Mouse (Mus musculus) forebrain, embryonic 12.5 days (tissue): ENCODE measurements around the gene Becn1. TPM values are rescaled to one million over a fixed set of nuclear protein-coding genes. Genes with fewer than 3 reads are reported as not detected.
"Not testable (repeated sequence)": the region's sequence is repeated elsewhere in the genome, so short reads cannot be mapped to it uniquely, and the experiment has no call there.

Experiments used
- ATAC-seq: fragments of 200-750 bp; cut with Nextera tagmentation; 2 replicates; pipeline ENCODE4 v1.8.0; 2017; ENCODE audit warnings: moderate TSS enrichment; ENCODE audit not compliant: low FRiP score
- H3K27ac ChIP-seq: fragments of 300-500 bp; sonication (generic); 2 replicates; pipeline ENCODE4 v1.5.1; 2016; ENCODE audit warnings: mild to moderate bottlenecking
- H3K27me3 ChIP-seq: fragments of 300-500 bp; sonication (generic); 2 replicates; pipeline ENCODE4 v1.6.1; 2016; ENCODE audit warnings: mild to moderate bottlenecking
- H3K36me3 ChIP-seq: fragments of 300-500 bp; sonication (generic); replicated peaks from 2 replicates; pipeline ENCODE4 v1.6.1; 2016; ENCODE audit warnings: mild to moderate bottlenecking
- H3K4me1 ChIP-seq: fragments of 300-500 bp; sonication (generic); 2 replicates; pipeline ENCODE4 v1.6.1; 2016
- H3K4me2 ChIP-seq: fragments of 300-500 bp; sonication (generic); 2 replicates; pipeline ENCODE4 v1.6.1; 2016; ENCODE audit warnings: mild to moderate bottlenecking, moderate library complexity
- H3K4me3 ChIP-seq: fragments of 300-500 bp; sonication (generic); replicated peaks from 2 replicates; pipeline ENCODE4 v1.5.1; 2016; ENCODE audit warnings: mild to moderate bottlenecking
- H3K9ac ChIP-seq: fragments of 300-500 bp; sonication (generic); 2 replicates; pipeline ENCODE4 v1.6.1; 2016; ENCODE audit warnings: mild to moderate bottlenecking
- H3K9me3 ChIP-seq: fragments of 300-500 bp; sonication (generic); 2 replicates; pipeline ENCODE4 v1.6.1; 2016
- WGBS: fragments of 180-500 bp; shearing (Covaris S2); methylation state at CpG from one replicate; pipeline ENCODE4 v1.1.7; 2016; 5-methylcytosine and 5-hydroxymethylcytosine counted together
- polyA plus RNA-seq: library from polyadenylated mRNA; unstranded; fragments of >200 nt; fragmentation: Nextera tagmentation; extraction: Ambion mirVana; gene quantifications from 2 replicates; pipeline ENCODE4 v1.2.1, GENCODE M21; 2016

Gene Becn1
- polyA plus RNA-seq, 1 experiment from 2014 or later: 169 TPM

GRCm38 (mm10) chr11:101330371-101330924 lies 28.4 kb upstream of the Becn1 start, which contains the start of gene Aoc3:
Gene Aoc3 (plus strand): TSS chr11:101330605.
- no peak for ATAC-seq
- Histone ChIP-seq H3K27me3 (no peaks in the 10 kb centered on the region), H3K27ac (no peak within 1 kb of the TSS), H3K9me3 (no peaks in the 10 kb centered on the region), H3K9ac (no peak within 1 kb of the TSS), H3K4me2 (no peak within 1 kb of the TSS), H3K4me3 (no peak within 1 kb of the TSS), H3K4me1 (peaks cover 9% of the 10 kb centered on the region), H3K36me3 (peaks cover 10% of the 10 kb centered on the region)
- 74% methylated on average over 7 of the region's 7 CpGs for WGBS

GRCm38 (mm10) chr11:101328941-101329635 lies 27.0 kb upstream of the Becn1 start:
- no peak for ATAC-seq
- H3K36me3 ChIP-seq: peaks cover 23% of the 10 kb centered on the region
- H3K4me1 ChIP-seq: peaks cover 3% of the 10 kb centered on the region
- no peak overlapping the region for H3K4me2 ChIP-seq
- WGBS: 86% methylated on average over 6 of the region's 6 CpGs
- H3K27ac ChIP-seq: no peak overlapping the region
- H3K9ac ChIP-seq: no peak overlapping the region; the same call in 1 of the 2 replicates
- H3K9me3 ChIP-seq: no peaks in the 10 kb centered on the region
- H3K4me3 ChIP-seq: no peak overlapping the region
- H3K27me3 ChIP-seq: no peaks in the 10 kb centered on the region

- no peak overlapping the region for H3K27ac ChIP-seq
- no peaks in the 10 kb centered on the region for H3K27me3 ChIP-seq
- WGBS: 51% methylated on average over 3 of the region's 3 CpGs
- no peaks in the 10 kb centered on the region for H3K9me3 ChIP-seq
- H3K4me2 ChIP-seq: no peak overlapping the region
- no peak for ATAC-seq
- no peak overlapping the region for H3K4me3 ChIP-seq
- H3K36me3 ChIP-seq: peaks cover 41% of the 10 kb centered on the region
- H3K4me1 ChIP-seq: no peaks in the 10 kb centered on the region
- H3K9ac ChIP-seq: no peak overlapping the region
Measured at GRCm38 (mm10) chr11:101327311-101327710, 25.2 kb upstream of the Becn1 start.

GRCm38 (mm10) chr11:101326147-101326546 lies 24.1 kb upstream of the Becn1 start:
- WGBS: 88% methylated on average over 11 of the region's 11 CpGs
- Histone ChIP-seq H3K9ac (no peak overlapping the region), H3K4me2 (no peak overlapping the region), H3K27me3 (no peaks in the 10 kb centered on the region), H3K36me3 (peaks cover 53% of the 10 kb centered on the region), H3K4me1 (no peaks in the 10 kb centered on the region), H3K4me3 (no peak overlapping the region), H3K9me3 (no peaks in the 10 kb centered on the region), H3K27ac (no peak overlapping the region)
- ATAC-seq: no peak

GRCm38 (mm10) chr11:101325201-101325600 lies 23.1 kb upstream of the Becn1 start:
- ATAC-seq: 0 out of 2 replicates have a peak, but pooled peaks have one; percentile 14
- not testable (repeated sequence) for H3K27ac ChIP-seq, H3K4me3 ChIP-seq, H3K4me1 ChIP-seq, H3K4me2 ChIP-seq, H3K9ac ChIP-seq, H3K9me3 ChIP-seq, H3K27me3 ChIP-seq
- H3K36me3 ChIP-seq: peaks cover 62% of the 10 kb centered on the region
- 93% methylated on average over 11 of the region's 11 CpGs for WGBS

GRCm38 (mm10) chr11:101324763-101325162 lies 22.7 kb upstream of the Becn1 start, which contains the start of gene Aoc2:
Gene Aoc2 (plus strand): TSS chr11:101325063.
- Histone ChIP-seq H3K36me3 (peaks cover 67% of the 10 kb centered on the region), H3K4me3 (no peak within 1 kb of the TSS), H3K4me2 (no peak within 1 kb of the TSS), H3K27me3 (no peaks in the 10 kb centered on the region), H3K4me1 (no peaks in the 10 kb centered on the region), H3K9me3 (no peaks in the 10 kb centered on the region), H3K9ac (no peak within 1 kb of the TSS), H3K27ac (no peak within 1 kb of the TSS)
- no peak for ATAC-seq
- 95% methylated on average over 5 of the region's 5 CpGs for WGBS

GRCm38 (mm10) chr11:101323609-101324008 lies 21.5 kb upstream of the Becn1 start:
- 14% methylated on average over 4 of the region's 4 CpGs for WGBS
- Histone ChIP-seq H3K4me1 (no peaks in the 10 kb centered on the region), H3K9me3 (no peaks in the 10 kb centered on the region), H3K27me3 (no peaks in the 10 kb centered on the region), H3K27ac (no peak overlapping the region), H3K4me3 (no peak overlapping the region), H3K36me3 (peaks cover 78% of the 10 kb centered on the region), H3K4me2 (no peak overlapping the region), H3K9ac (no peak overlapping the region)
- no peak for ATAC-seq

- H3K27me3 ChIP-seq: 0 out of 2 replicates have a peak, but pooled peaks cover 6% of the 10 kb centered on the region
- H3K27ac ChIP-seq: peak overlapping the region; percentile 54
- 0% methylated on average over 17 of the region's 17 CpGs for WGBS
- peak overlapping the region; percentile 99 for H3K4me2 ChIP-seq
- H3K4me1 ChIP-seq: peaks cover 18% of the 10 kb centered on the region
- peak; percentile 55 for ATAC-seq
- peaks cover 38% of the 10 kb centered on the region for H3K36me3 ChIP-seq
- H3K4me3 ChIP-seq: peak overlapping the region; percentile 84
- H3K9me3 ChIP-seq: no peaks in the 10 kb centered on the region
- peak overlapping the region; percentile 94 for H3K9ac ChIP-seq
Measured at GRCm38 (mm10) chr11:101316501-101316917, 14.4 kb upstream of the Becn1 start.

GRCm38 (mm10) chr11:101315665-101316500 lies 13.8 kb upstream of the Becn1 start, which contains the start of gene Psme3:
Gene Psme3 (plus strand): TSS chr11:101316213.
- H3K9me3 ChIP-seq: no peaks in the 10 kb centered on the region
- H3K4me2 ChIP-seq: peak within 1 kb of the TSS; percentile 99
- H3K4me1 ChIP-seq: peaks cover 18% of the 10 kb centered on the region
- peaks cover 32% of the 10 kb centered on the region for H3K36me3 ChIP-seq
- H3K27me3 ChIP-seq: 0 out of 2 replicates have a peak, but pooled peaks cover 6% of the 10 kb centered on the region
- H3K9ac ChIP-seq: peak within 1 kb of the TSS; percentile 94
- peak; percentile 93 for ATAC-seq
- H3K4me3 ChIP-seq: peak within 1 kb of the TSS; percentile 84
- peak within 1 kb of the TSS; percentile 54 for H3K27ac ChIP-seq
- under 1% methylated on average over 62 of the region's 62 CpGs for WGBS

GRCm38 (mm10) chr11:101315082-101315650 lies 13.1 kb upstream of the Becn1 start:
- 82% methylated on average over 8 of the region's 8 CpGs for WGBS
- peak overlapping the region; percentile 99 for H3K4me2 ChIP-seq
- peak overlapping the region; percentile 54 for H3K27ac ChIP-seq
- 0 out of 2 replicates have a peak, but pooled peaks have one; percentile 5 for ATAC-seq
- H3K9ac ChIP-seq: peak overlapping the region; percentile 94
- H3K9me3 ChIP-seq: no peaks in the 10 kb centered on the region
- peaks cover 25% of the 10 kb centered on the region for H3K36me3 ChIP-seq
- peaks cover 18% of the 10 kb centered on the region for H3K4me1 ChIP-seq
- peak overlapping the region; percentile 84 for H3K4me3 ChIP-seq
- H3K27me3 ChIP-seq: 0 out of 2 replicates have a peak, but pooled peaks cover 6% of the 10 kb centered on the region

- 94% methylated on average over 1 of the region's 1 CpGs for WGBS
- Histone ChIP-seq H3K9ac (no peak overlapping the region), H3K4me3 (no peak overlapping the region), H3K4me2 (no peak overlapping the region), H3K27ac (no peak overlapping the region), H3K9me3 (no peaks in the 10 kb centered on the region), H3K27me3 (0 out of 2 replicates have a peak, but pooled peaks cover 6% of the 10 kb centered on the region), H3K36me3 (peaks cover 19% of the 10 kb centered on the region), H3K4me1 (peaks cover 18% of the 10 kb centered on the region)
- ATAC-seq: no peak
Measured at GRCm38 (mm10) chr11:101314567-101314966, 12.5 kb upstream of the Becn1 start.

GRCm38 (mm10) chr11:101312150-101312549 lies 10.1 kb upstream of the Becn1 start:
- Histone ChIP-seq H3K27ac (no peak overlapping the region), H3K9ac (no peak overlapping the region), H3K4me2 (no peak overlapping the region), H3K36me3 (no peaks in the 10 kb centered on the region), H3K27me3 (0 out of 2 replicates have a peak, but pooled peaks cover 6% of the 10 kb centered on the region), H3K9me3 (no peaks in the 10 kb centered on the region), H3K4me3 (no peak overlapping the region), H3K4me1 (peaks cover 8% of the 10 kb centered on the region)
- 79% methylated on average over 3 of the region's 3 CpGs for WGBS
- ATAC-seq: no peak
